Mouse (Mus musculus) adrenal gland, adult (tissue): ENCODE data around the gene Adprh.
A peak's percentile ranks its signal among the peaks of the same experiment; 100 is the strongest.
"Not testable (repeated sequence)": the region's sequence is repeated elsewhere in the genome, so short reads cannot be mapped to it uniquely, and the experiment has no call there.

Source experiments
- DNase-seq, 2 experiments: peaks; one replicate each; pipeline ENCODE4 v3.0.0; 2022 to 2023; ENCODE audit warnings: low spot score in 1 of 2; ENCODE audit not compliant: inconsistent age in 2 of 2

The Adprh gene

DNA sequence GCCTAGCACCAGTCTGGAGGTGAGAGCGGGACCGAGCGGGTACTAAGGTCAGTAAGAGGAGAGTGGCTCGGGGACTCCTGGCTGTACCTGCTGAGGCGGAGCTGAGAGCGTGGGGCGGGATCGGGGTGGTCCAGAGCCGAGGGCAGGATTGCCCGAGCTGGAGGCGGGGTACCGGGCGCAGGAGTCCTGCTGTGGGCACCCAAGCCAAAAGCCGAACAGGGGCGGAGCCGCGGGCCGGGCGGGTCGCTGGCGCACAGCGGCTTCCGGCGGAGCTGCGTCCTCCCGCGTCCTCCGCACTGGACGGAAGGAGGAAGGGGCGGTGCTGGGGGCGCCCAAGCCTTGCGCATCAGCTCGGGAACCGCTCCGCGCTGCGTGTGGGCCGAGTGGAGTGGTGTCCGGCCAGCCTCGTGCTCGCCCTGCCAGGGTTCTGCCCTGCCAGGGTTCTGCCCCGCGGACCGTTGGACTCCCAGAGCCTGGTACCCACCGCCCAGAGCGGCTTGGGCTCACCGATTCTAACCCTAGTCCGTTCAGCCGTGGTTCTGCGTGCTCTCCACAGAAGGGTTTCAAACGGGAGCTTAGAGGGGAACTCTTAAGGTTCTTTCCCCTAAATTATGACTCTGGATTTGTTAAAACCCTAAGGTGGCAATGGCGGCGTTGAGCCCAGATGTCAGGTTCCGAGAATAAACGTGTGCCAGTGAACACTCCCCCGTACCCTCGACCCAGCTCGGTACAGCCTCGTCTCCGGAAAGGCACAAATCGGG, at the start of gene Adprh:
TSS of gene Adprh (minus strand) at position 262 of the 761 bp plus-strand sequence.
- DNase-seq: peak; percentile 98 to 99

GRCm38 (mm10) chr16:38496604-38497140, 44.2 kb upstream of the Adprh start:
- no peak for DNase-seq

DNA sequence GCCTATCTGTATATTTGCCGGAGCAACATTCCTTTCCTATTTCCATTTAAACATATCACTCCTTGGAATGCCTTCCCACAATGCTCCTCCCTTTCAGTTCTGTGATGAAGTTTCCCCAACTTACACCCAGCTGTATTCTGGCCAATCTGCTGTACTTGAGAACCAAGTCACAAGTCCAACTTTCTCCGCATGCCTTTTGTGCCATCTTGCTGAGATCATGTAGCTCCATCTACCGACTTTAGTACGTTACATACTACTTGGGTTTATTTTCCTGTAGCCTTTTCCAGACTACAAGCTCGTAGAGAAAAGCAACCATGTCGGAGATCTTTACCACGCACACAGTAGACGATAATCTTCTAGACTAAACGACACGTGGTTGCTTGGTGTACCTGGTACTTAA, 41.4 kb upstream of the Adprh start:
- DNase-seq: no peak

- peak; percentile 75 for DNase-seq
Measured at GRCm38 (mm10) chr16:38492551-38492950, 40.0 kb upstream of the Adprh start.

DNA sequence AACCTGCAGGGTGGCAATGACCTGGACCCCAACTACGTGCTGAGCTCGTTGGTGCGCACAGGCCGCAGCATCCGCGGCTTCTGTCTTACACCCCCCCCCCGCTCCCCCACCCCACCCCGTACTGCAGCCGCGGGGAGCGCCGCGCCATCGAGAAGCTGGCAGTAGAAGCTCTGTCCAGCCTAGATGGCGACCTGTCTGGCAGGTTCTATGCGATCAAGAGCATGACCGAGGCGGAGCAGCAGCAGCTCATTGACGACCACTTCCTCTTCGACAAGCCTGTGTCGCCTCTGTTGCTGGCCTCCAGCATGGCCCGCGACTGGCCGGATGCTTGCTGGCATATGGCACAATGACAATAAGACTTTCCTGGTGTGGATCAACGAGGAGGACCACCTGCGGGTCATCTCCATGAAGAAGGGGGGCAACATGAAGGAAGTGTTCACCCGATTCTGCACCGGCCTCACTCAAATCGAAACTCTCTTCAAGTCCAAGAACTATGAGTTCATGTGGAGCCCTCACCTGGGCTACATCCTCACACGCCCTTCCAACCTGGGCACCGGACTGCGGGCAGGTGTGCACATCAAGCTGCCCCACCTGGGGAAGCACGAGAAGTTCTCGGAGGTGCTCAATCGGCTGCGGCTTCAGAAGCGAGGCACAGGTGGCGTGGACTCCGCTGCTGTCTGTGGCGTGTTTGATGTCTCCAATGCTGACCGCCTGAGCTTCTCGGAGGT, 31.2 kb upstream of the Adprh start:
- peak in 1 of 2 experiments; percentile 22 for DNase-seq

DNA sequence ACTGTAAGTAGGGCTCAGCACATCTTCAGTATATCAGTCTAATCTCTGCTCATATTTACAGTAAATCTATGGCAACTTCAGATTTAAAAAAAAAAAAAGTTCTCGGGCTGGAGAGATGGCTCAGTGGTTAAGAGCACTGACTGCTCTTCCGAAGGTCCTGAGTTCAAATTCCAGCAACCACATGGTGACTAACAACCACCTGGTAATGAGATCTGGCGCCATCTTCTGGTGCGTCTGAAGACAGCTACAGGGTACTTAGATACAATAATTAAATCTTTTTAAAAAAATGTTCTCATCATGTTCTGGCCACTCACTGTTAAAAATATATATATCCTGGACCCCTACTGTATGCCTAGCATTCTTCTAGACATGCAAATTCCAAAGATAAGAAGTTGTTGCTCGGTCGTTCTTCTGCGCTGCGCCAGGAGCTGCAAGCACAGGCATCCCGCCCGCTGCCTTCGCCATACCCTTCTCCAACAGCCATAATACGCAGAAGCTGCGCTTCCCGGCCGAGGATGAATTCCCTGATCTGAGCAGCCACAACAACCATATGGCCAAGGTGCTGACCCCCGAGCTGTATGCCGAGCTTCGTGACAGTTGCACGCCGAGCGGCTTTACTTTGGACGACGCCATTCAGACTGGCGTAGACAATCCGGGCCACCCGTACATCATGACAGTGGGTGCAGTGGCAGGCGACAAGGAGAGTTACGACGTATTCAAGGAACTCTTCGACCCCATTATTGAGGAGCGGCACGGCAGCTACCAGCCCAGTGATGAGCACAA, 30.5 kb upstream of the Adprh start:
- peak; percentile 49 to 82 for DNase-seq

GRCm38 (mm10) chr16:38481327-38481726, 28.8 kb upstream of the Adprh start:
- no peak for DNase-seq

DNA sequence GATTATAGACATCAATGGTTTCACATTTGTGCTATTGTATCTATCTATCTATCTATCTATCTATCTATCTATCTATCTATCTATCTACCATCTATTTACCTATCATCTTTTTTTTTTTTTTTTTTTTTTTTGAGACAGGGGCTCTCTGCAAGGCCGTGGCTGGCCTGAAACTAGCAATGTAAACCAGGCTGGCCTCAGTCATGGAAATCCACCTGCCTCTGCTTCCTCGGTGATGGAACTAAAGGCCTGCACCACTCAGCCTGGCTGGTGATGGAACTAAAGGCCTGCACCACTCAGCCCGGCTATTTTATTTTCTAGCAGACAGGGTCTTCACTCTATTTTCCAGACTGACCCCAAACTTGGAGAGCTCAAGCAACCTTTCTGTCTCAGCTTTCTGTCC, 25.8 kb upstream of the Adprh start:
- no peak for DNase-seq

GRCm38 (mm10) chr16:38477241-38477608, 24.7 kb upstream of the Adprh start:
- DNase-seq: not testable (repeated sequence)

DNA sequence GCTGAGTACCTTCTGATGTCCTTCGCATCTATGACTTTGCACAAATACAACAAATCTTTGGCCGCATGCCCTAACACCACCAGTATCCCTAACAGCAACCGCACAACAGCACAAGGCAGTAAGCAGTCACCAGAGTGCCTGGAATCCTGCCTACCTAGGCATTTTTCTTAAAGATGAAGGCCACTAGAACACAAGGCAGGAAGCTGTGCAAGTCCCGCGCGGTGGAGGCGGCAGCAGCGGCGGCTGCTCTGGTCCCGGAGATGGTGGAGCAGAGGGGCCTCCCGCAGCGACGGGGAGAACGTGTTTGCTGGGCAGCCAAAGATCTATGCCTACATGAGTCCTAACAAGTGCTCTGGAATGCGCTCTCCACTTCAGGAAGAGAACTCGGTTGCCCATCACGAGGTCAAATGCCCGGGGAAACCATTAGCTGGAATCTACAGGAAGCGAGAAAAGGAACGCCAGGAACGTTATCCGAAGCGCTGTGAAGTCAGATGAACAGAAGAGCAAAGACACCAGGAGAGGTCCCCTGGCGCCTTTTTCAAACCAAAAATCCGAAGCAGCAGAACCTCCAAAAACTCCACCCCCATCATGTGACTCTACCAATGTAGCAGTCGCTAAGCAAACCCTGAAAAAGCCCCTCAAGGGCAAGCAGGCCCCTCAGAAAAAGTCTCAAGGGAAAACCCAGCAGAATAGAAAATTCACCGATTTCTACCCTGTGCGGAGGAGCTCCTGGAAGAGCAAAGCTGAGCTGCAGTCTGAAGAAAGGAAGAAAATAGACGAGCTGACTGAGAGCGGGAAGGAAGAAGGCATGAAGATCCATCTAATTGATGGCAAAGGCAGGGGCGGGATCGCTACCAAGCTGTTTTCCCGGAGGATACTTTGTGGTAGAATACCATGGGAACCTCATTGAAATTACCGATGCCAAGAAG, 24.1 kb upstream of the Adprh start:
- DNase-seq: peak; percentile 65 to 91

DNA sequence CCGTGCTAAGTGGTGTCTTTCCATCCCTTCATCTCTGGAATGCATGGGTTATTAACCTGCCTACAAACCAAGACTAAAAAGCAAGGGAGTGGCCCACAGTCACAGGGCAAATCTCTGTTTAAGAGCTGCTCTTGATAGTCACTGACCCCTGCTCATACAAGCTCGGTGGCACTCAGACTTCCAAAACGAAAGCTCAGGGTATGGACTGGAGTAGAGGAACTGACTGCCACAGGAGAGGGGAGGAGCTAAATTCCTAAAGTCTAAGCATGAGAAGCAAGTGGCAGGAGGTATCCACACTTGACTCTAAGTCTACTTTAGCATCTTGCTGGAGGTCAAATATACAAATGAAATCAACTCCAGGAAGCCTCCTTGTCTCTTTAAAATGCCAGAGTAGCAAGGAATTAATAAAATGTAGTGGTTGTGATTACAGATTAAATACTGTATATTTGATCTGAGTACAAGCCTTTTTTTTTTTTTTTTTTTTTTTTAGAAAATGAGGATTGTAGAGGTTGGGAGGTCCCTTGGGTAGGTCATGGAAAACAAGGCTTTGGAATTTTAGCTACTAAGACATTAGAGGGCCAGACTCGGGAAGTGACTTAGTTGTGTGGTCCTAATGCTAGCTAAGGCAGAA, 23.3 kb upstream of the Adprh start:
- DNase-seq: peak in 1 of 2 experiments; percentile 57

DNA sequence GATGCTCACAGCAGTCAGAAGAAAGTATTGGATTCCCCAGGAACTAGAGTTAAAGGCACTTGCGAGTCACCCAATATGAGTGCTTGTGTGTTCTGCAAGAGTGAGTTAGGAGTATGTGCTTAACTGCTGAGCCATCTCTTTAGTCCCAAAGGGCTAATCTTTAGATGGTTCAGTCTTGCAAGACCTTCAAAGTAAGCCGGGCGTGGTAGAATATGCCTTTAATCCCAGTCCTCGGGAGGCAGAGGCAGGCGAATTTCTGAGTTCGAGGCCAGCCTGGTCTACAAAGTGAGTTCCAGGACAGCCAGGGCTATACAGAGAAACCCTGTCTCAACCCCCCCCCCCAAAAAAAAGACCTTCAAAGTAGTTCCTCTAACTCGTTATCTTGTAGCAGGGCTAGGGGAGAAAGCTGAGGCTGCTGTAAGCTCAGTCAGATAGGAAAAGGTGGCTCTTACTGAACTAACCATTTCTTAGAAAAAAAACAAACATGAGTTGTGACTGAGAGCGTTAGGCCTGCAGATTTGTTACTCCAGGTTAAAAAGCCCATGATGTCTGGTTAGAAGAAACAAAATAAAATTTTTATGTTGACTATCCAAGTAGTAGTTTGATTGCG, 22.3 kb upstream of the Adprh start:
- DNase-seq: no peak

DNA sequence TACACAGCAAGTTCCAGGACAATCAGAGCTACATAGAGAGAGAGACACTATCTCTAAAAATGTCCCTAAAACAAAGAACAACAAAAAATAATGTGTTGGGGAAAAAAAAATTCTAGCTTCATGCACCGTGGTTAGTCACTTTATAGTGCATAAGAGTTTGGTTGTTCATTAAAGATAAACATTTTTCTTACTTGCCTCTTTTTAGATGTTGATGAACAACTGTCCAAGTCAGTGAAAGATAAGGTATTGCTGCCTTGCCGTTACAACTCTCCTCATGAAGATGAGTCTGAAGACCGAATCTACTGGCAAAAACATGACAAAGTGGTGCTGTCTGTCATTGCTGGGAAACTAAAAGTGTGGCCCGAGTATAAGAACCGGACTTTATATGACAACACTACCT, 21.2 kb upstream of the Adprh start:
- no peak for DNase-seq

- no peak for DNase-seq
Measured at GRCm38 (mm10) chr16:38472507-38472873, 20.0 kb upstream of the Adprh start.

DNA sequence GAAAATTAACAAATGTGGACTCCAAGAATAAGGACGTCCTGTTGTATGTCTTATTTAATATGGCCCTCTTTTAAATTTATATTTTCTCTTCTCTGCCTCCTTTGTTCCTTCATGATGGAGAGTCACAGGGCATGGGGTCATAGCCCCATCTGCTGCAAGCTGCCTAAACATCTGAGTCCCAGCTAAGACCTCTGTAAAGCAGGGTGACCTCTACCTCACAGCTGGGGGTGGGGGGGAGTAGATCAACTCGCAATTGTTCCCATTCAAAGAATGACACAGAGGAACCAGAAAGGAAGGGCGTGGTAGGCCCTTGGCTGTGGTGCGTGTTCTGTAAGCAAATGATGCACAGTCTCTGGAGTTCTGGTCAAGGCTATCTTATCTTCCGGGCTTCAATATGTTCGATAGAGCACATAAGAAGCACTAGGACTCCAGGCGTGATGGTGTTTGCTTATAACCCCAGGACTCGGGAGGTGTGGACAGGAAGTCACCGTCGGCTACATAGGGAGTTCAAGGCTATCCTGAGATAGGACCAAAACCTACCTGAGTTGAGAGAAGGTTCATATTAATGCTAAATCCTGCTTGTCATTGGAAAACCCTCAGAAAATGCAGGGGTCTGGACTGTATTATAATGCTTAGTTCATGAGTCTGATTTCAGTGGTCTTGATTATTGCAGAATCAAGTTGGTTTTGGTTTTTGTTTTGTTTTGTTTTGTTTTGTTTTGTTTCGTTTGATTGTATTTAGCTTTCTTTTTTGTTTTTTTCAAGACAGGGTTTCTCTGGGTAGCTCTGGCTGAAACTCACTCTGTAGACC, 19.4 kb upstream of the Adprh start:
- no peak for DNase-seq

DNA sequence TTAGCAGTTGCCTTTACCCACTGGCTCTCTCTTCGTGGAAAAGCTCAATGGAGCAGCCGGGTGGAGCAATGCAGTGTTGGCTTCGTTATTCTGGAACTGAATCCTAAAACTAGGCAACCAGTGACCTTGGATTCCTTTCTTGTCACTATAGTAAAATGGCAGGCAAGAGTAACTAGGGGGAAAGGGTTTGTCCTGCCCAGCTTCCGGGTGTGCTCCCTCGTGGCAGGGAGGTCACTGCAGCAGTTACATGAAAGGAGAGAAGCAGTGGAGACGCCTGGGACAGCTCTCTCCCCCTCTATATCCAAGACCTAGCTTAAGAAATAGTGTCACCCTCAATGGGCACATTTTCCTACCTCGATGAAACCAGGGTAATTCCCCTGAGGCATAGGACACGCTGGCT, 16.9 kb upstream of the Adprh start:
- DNase-seq: no peak

DNA sequence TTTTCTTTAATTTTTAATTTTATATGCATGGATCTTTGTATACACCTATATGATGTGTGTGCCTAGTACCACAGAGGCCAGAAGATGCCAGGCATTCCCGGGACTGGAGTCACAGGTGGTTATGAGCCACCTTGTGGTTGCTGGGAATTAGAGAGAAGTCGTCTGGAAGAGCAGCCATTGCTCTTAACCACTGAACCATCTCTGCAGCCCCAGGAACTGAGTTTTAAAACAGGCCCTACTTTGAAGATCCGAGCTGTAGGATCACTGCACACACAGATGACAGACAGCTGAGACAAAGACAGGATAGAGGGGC, 16.2 kb upstream of the Adprh start:
- no peak for DNase-seq

- peak; percentile 83 to 89 for DNase-seq
Measured at GRCm38 (mm10) chr16:38467917-38468705, 15.6 kb upstream of the Adprh start.
